Mouse (Mus musculus) limb, embryonic 15.5 days (tissue): Measurements from ENCODE around the gene Rpl31. TPM values are rescaled to one million over a fixed set of nuclear protein-coding genes. Genes with fewer than 3 reads are reported as not detected.

Experiments used
- ATAC-seq: fragments of 200-750 bp; cut with Nextera tagmentation; 2 replicates; pipeline ENCODE4 v1.8.0; 2017; ENCODE audit warnings: low read depth, moderate TSS enrichment; ENCODE audit not compliant: insufficient number of reproducible peaks, low FRiP score, low TSS enrichment
- H3K27ac ChIP-seq: fragments of 300-500 bp; sonication (generic); 2 replicates; pipeline ENCODE4 v1.5.1; 2015; ENCODE audit warnings: moderate library complexity, mild to moderate bottlenecking, inconsistent platforms
- H3K27me3 ChIP-seq: fragments of 300-500 bp; sonication (generic); 2 replicates; pipeline ENCODE4 v1.6.1; 2015; ENCODE audit warnings: inconsistent platforms
- H3K36me3 ChIP-seq: fragments of 300-500 bp; sonication (generic); 2 replicates; pipeline ENCODE4 v1.6.1; 2015; ENCODE audit warnings: inconsistent platforms
- H3K4me1 ChIP-seq: fragments of 300-500 bp; sonication (generic); 2 replicates; pipeline ENCODE4 v1.6.1; 2015; ENCODE audit warnings: inconsistent platforms
- H3K4me2 ChIP-seq: fragments of 300-500 bp; sonication (generic); 2 replicates; pipeline ENCODE4 v1.6.1; 2015; ENCODE audit warnings: mild to moderate bottlenecking, inconsistent platforms
- H3K4me3 ChIP-seq: fragments of 300-500 bp; sonication (generic); 2 replicates; pipeline ENCODE4 v1.5.1; 2015; ENCODE audit warnings: mild to moderate bottlenecking, inconsistent platforms
- H3K9ac ChIP-seq: fragments of 300-500 bp; sonication (generic); 2 replicates; pipeline ENCODE4 v1.6.1; 2015; ENCODE audit warnings: inconsistent platforms
- H3K9me3 ChIP-seq: fragments of 300-500 bp; sonication (generic); 2 replicates; pipeline ENCODE4 v1.6.1; 2016; ENCODE audit warnings: inconsistent platforms
- WGBS: fragments of 180-500 bp; shearing (Covaris S2); methylation state at CpG from one replicate; pipeline ENCODE4 v1.1.7; 2015; 5-methylcytosine and 5-hydroxymethylcytosine counted together
- polyA plus RNA-seq: library from polyadenylated mRNA; unstranded; fragments of >200 nt; fragmentation: Nextera tagmentation; extraction: Ambion mirVana; gene quantifications from 2 replicates; pipeline ENCODE4 v1.2.1, GENCODE M21; 2015

Gene Rpl31
- polyA plus RNA-seq, 1 experiment from 2014 or later: 551 TPM

- Histone ChIP-seq H3K36me3 (peaks cover 4% of the 10 kb centered on the region; the same call in 1 of the 2 replicates), H3K9ac (no peak overlapping the region), H3K4me3 (no peak overlapping the region), H3K27me3 (no peaks in the 10 kb centered on the region), H3K4me2 (no peak overlapping the region), H3K27ac (no peak overlapping the region), H3K9me3 (no peaks in the 10 kb centered on the region), H3K4me1 (no peaks in the 10 kb centered on the region)
- WGBS: 80% methylated on average over 2 of the region's 2 CpGs
- ATAC-seq: peak; percentile 37; the same call in 1 of the 2 replicates
Observed at GRCm38 (mm10) chr1:39388163-39388562, 20.5 kb downstream of the Rpl31 start.

- Histone ChIP-seq H3K4me3 (no peak overlapping the region), H3K9me3 (no peaks in the 10 kb centered on the region), H3K27ac (no peak overlapping the region), H3K9ac (no peak overlapping the region), H3K4me1 (no peaks in the 10 kb centered on the region), H3K27me3 (no peaks in the 10 kb centered on the region), H3K4me2 (no peak overlapping the region), H3K36me3 (peaks cover 6% of the 10 kb centered on the region; the same call in 1 of the 2 replicates)
- WGBS: 87% methylated on average over 11 of the region's 11 CpGs
- ATAC-seq: no peak
Observed at GRCm38 (mm10) chr1:39389338-39389737, 21.7 kb downstream of the Rpl31 start.

- H3K4me3 ChIP-seq: no peak overlapping the region
- WGBS: 89% methylated on average over 6 of the region's 6 CpGs
- no peaks in the 10 kb centered on the region for H3K27me3 ChIP-seq
- no peak overlapping the region for H3K4me2 ChIP-seq
- no peak overlapping the region for H3K27ac ChIP-seq
- 0 out of 2 replicates have a peak, but pooled peaks cover 2% of the 10 kb centered on the region for H3K36me3 ChIP-seq
- no peak for ATAC-seq
- H3K4me1 ChIP-seq: no peaks in the 10 kb centered on the region
- H3K9me3 ChIP-seq: no peaks in the 10 kb centered on the region
- no peak overlapping the region for H3K9ac ChIP-seq
Observed at GRCm38 (mm10) chr1:39391652-39392051, 24.0 kb downstream of the Rpl31 start.

- H3K4me3 ChIP-seq: no peak overlapping the region
- H3K36me3 ChIP-seq: 0 out of 2 replicates have a peak, but pooled peaks cover 2% of the 10 kb centered on the region
- no peak overlapping the region for H3K4me2 ChIP-seq
- no peaks in the 10 kb centered on the region for H3K27me3 ChIP-seq
- H3K9me3 ChIP-seq: no peaks in the 10 kb centered on the region
- H3K4me1 ChIP-seq: no peaks in the 10 kb centered on the region
- 62% methylated on average over 3 of the region's 3 CpGs for WGBS
- no peak overlapping the region for H3K9ac ChIP-seq
- no peak overlapping the region for H3K27ac ChIP-seq
- no peak for ATAC-seq
Observed at GRCm38 (mm10) chr1:39392189-39392588, 24.5 kb downstream of the Rpl31 start.

- H3K9ac ChIP-seq: no peak overlapping the region
- H3K27ac ChIP-seq: no peak overlapping the region
- no peak for ATAC-seq
- H3K36me3 ChIP-seq: 0 out of 2 replicates have a peak, but pooled peaks cover 2% of the 10 kb centered on the region
- H3K9me3 ChIP-seq: no peaks in the 10 kb centered on the region
- no peak overlapping the region for H3K4me2 ChIP-seq
- WGBS: 71% methylated on average over 8 of the region's 8 CpGs
- no peak overlapping the region for H3K4me3 ChIP-seq
- no peaks in the 10 kb centered on the region for H3K4me1 ChIP-seq
- no peaks in the 10 kb centered on the region for H3K27me3 ChIP-seq
Observed at GRCm38 (mm10) chr1:39393217-39393867, 25.7 kb downstream of the Rpl31 start.

- Histone ChIP-seq H3K27ac (no peak overlapping the region), H3K36me3 (0 out of 2 replicates have a peak, but pooled peaks cover 2% of the 10 kb centered on the region), H3K4me2 (no peak overlapping the region), H3K9ac (no peak overlapping the region), H3K4me3 (no peak overlapping the region), H3K4me1 (no peaks in the 10 kb centered on the region), H3K9me3 (no peaks in the 10 kb centered on the region), H3K27me3 (no peaks in the 10 kb centered on the region)
- ATAC-seq: no peak
- 69% methylated on average over 10 of the region's 10 CpGs for WGBS
Observed at GRCm38 (mm10) chr1:39394096-39394495, 26.5 kb downstream of the Rpl31 start.

GRCm38 (mm10) chr1:39394650-39395049, 27.0 kb downstream of the Rpl31 start:
- no peak for ATAC-seq
- H3K27ac ChIP-seq: no peak overlapping the region
- H3K4me3 ChIP-seq: no peak overlapping the region
- 0 out of 2 replicates have a peak, but pooled peaks cover 2% of the 10 kb centered on the region for H3K36me3 ChIP-seq
- WGBS: 70% methylated on average over 3 of the region's 3 CpGs
- H3K4me1 ChIP-seq: no peaks in the 10 kb centered on the region
- no peak overlapping the region for H3K4me2 ChIP-seq
- H3K27me3 ChIP-seq: no peaks in the 10 kb centered on the region
- no peak overlapping the region for H3K9ac ChIP-seq
- no peaks in the 10 kb centered on the region for H3K9me3 ChIP-seq

GRCm38 (mm10) chr1:39396347-39396746, 28.7 kb downstream of the Rpl31 start:
- Histone ChIP-seq H3K4me2 (no peak overlapping the region), H3K9me3 (no peaks in the 10 kb centered on the region), H3K27ac (no peak overlapping the region), H3K9ac (no peak overlapping the region), H3K4me1 (no peaks in the 10 kb centered on the region), H3K4me3 (no peak overlapping the region), H3K27me3 (no peaks in the 10 kb centered on the region), H3K36me3 (0 out of 2 replicates have a peak, but pooled peaks cover 2% of the 10 kb centered on the region)
- peak; percentile 36; the same call in 1 of the 2 replicates for ATAC-seq
- WGBS: 79% methylated on average over 4 of the region's 4 CpGs

- ATAC-seq: no peak
- no peak overlapping the region for H3K4me2 ChIP-seq
- 85% methylated on average over 6 of the region's 6 CpGs for whole genome bisulfite sequencing
Observed at GRCm38 (mm10) chr1:39398284-39398683, 30.6 kb downstream of the Rpl31 start.

GRCm38 (mm10) chr1:39399228-39399627, 31.6 kb downstream of the Rpl31 start:
- H3K4me3 ChIP-seq: no peak overlapping the region
- H3K4me2 ChIP-seq: no peak overlapping the region
- H3K4me1 ChIP-seq: no peaks in the 10 kb centered on the region
- H3K27me3 ChIP-seq: no peaks in the 10 kb centered on the region
- no peak overlapping the region for H3K27ac ChIP-seq
- no peaks in the 10 kb centered on the region for H3K36me3 ChIP-seq
- H3K9me3 ChIP-seq: no peaks in the 10 kb centered on the region
- 66% methylated on average over 4 of the region's 4 CpGs for WGBS
- ATAC-seq: no peak
- H3K9ac ChIP-seq: no peak overlapping the region

More at GRCm38 (mm10) chr1:39398284-39398683, 30.6 kb downstream of the Rpl31 start:
- no peaks in the 10 kb centered on the region for H3K4me1 ChIP-seq
- no peak overlapping the region for H3K9ac ChIP-seq
- H3K4me3 ChIP-seq: no peak overlapping the region
- H3K9me3 ChIP-seq: no peaks in the 10 kb centered on the region
- H3K36me3 ChIP-seq: 0 out of 2 replicates have a peak, but pooled peaks cover 2% of the 10 kb centered on the region
- no peaks in the 10 kb centered on the region for H3K27me3 ChIP-seq
- no peak overlapping the region for H3K27ac ChIP-seq

- no peak overlapping the region for H3K9ac ChIP-seq
- H3K27ac ChIP-seq: no peak overlapping the region
- no peak for ATAC-seq
- no peaks in the 10 kb centered on the region for H3K9me3 ChIP-seq
- no peak overlapping the region for H3K4me3 ChIP-seq
- no peaks in the 10 kb centered on the region for H3K36me3 ChIP-seq
- H3K4me2 ChIP-seq: no peak overlapping the region
- no peaks in the 10 kb centered on the region for H3K27me3 ChIP-seq
- 89% methylated on average over 3 of the region's 3 CpGs for WGBS
- H3K4me1 ChIP-seq: no peaks in the 10 kb centered on the region
Observed at GRCm38 (mm10) chr1:39400173-39400572, 32.5 kb downstream of the Rpl31 start.

GRCm38 (mm10) chr1:39407108-39407507, 39.5 kb downstream of the Rpl31 start:
- H3K4me2 ChIP-seq: no peak overlapping the region
- 63% methylated on average over 4 of the region's 4 CpGs for WGBS

More at GRCm38 (mm10) chr1:39407108-39407507, 39.5 kb downstream of the Rpl31 start:
- no peak overlapping the region for H3K27ac ChIP-seq
- H3K9me3 ChIP-seq: no peaks in the 10 kb centered on the region
- no peak overlapping the region for H3K9ac ChIP-seq
- no peaks in the 10 kb centered on the region for H3K36me3 ChIP-seq
- H3K4me1 ChIP-seq: no peaks in the 10 kb centered on the region; the same call in 1 of the 2 replicates
- no peak for ATAC-seq
- no peak overlapping the region for H3K4me3 ChIP-seq
- H3K27me3 ChIP-seq: no peaks in the 10 kb centered on the region
